Mouse (Mus musculus): ENCODE results near the gene Kcnn1.

DNA sequence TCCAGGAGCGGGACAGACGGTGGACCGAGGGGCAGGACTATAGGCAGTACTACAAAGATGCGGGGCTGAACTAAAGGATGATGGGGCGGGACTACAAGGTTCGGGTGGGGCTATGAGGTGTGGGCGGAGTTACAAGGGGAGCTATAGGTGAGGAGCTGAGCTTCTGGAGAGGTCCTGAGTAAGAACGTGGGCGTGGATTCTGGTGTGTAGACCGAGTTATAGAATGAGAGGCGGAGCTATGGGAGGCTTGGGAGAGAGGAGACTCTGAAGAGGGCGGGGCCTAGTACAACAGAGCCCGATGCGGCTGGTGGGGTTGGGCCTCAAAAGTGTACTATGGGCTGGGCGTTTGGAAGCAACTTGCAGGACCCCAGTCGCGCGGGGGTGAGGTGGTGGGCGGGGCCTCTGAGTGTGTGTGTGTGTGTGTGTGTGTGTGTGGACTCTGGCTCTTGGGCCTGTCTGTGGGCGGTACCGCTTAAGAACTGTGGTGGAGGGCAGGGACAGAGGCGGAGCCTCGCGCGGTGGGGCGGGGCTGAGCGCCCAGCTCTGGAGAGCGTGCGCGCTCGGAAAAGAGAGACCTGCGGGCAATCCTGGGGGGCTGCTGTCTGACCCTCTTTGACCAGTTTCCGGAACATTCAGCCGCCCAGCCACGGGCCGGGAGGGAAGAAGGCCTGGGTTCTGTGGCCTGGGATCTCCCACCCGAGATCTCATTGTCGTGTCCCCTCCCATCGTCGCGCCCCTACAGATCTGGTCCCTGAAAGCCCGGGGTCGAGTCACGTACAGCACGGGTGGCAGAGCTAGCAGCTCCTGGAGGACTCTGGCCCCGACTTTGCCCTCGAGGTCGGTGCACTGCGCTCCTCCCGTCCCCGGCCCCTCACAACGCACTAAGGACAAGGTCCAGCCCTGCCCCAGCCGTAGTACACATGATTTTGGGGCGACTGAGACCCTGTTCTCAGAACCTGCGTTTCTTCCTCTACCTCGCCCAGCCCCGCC is 65.7 kb downstream of the Kcnn1 start:
- no peak for TF ChIP-seq POLR2A (IDR thresholded peaks at IDR 0.05; ENCODE audit: insufficient read length, low read depth)
- TF ChIP-seq MAX (IDR thresholded peaks at IDR 0.05; ENCODE audit: low read depth), result no peak
- no peak for TF ChIP-seq E2F4 (IDR thresholded peaks at IDR 0.05; ENCODE audit: insufficient read depth)
